ENCODE assay signal across 26 mouse cellular contexts in the genomic region with DNA sequence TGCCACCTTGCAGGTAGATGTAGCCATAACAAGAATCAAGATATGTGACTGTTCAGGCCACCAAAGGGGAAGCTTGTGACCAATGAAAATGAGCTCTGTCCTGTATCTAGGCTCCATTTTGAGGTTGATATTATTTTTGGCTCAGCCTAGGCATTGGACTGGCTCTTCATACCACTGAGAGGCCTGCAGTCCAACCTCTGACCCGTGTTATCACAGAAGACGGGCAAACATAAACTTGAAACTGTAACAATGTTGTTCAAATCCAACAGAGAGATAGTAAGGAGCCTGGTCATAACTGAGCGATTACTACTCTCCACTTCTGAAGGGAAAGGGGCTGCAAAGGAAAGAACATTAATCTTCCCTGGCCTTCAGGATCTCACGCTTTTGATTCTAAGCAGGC. TPM values are rescaled to one million over a fixed set of nuclear protein-coding genes. Genes with fewer than 3 reads are reported as not detected.
DNase-seq lines count a peak whose midpoint lies in the region; ATAC-seq lines count a peak whose summit lies in the region.
"Had no signal": no experiment of that assay in that cellular context is flagged by ENCODE, and none has a peak within 500 bp of the region (broad histone marks: within the 10 kb centered on the region; RNA-seq: fewer than 3 reads in every experiment).

No protein-coding gene starts in this region.

- H3K36me3 ChIP-seq in heart, embryonic 14.5 days (ENCODE audit: control insufficient read depth, insufficient read depth, low read length) = no peaks in the 10 kb centered on the region
- H3K36me3 ChIP-seq in heart, embryonic 10.5 days = no peaks in the 10 kb centered on the region
- no peaks in the 10 kb centered on the region for H3K36me3 ChIP-seq in kidney, embryonic 14.5 days (ENCODE audit: control insufficient read depth, insufficient read depth, low read length)
- H3K36me3 ChIP-seq in liver, embryonic 11.5 days (ENCODE audit: control insufficient read depth, insufficient read depth, low read length) = no peaks in the 10 kb centered on the region
- H3K36me3 ChIP-seq: hindbrain, embryonic 13.5 days; limb, embryonic 13.5 days; liver, embryonic 15.5 days; lung, embryonic 15.5 days; midbrain, embryonic 13.5 days; neural tube, embryonic 13.5 days had no signal

- WGBS in heart, embryonic 14.5 days = 46% methylated on average over 4 of the region's 4 CpGs
- WGBS in heart, embryonic 10.5 days = 44% methylated on average over 4 of the region's 4 CpGs
- WGBS in kidney, embryonic 14.5 days = 49% methylated on average over 4 of the region's 4 CpGs
- WGBS in liver, embryonic 11.5 days = 47% methylated on average over 4 of the region's 4 CpGs

- H3K27me3 ChIP-seq in heart, embryonic 14.5 days (ENCODE audit: control insufficient read depth, insufficient read depth, low read length) = no peaks in the 10 kb centered on the region
- H3K27me3 ChIP-seq in heart, embryonic 10.5 days (ENCODE audit: insufficient read depth, poor library complexity, severe bottlenecking) = no peaks in the 10 kb centered on the region
- no peaks in the 10 kb centered on the region for H3K27me3 ChIP-seq in kidney, embryonic 14.5 days (ENCODE audit: control insufficient read depth, insufficient read depth, low read length)
- H3K27me3 ChIP-seq in liver, embryonic 11.5 days (replicated peaks; ENCODE audit: control insufficient read depth, insufficient read depth, low read length) = no peaks in the 10 kb centered on the region
- H3K27me3 ChIP-seq: forebrain, embryonic 13.5 days; hindbrain, embryonic 13.5 days; limb, embryonic 13.5 days; liver, embryonic 15.5 days; lung, embryonic 15.5 days; midbrain, embryonic 13.5 days; neural tube, embryonic 13.5 days had no signal

- DNase-seq in heart, embryonic 10.5 days (ENCODE audit: low spot score) = no peak
- no peak for DNase-seq in kidney, adult 18-20 months
- no peak for DNase-seq in liver, embryonic 11.5 days (ENCODE audit: low spot score)
- DNase-seq in liver = no peak
- DNase-seq: adrenal gland, postnatal 14 days; cerebellum, adult 11 months; cerebellum, adult 9-10 months; cerebellum, postnatal 36 days; gastrocnemius, postnatal 10 days; heart, postnatal 4 days; kidney, adult 11 months; kidney, postnatal 4 days; right cerebral cortex, postnatal 4 days; thymus, adult 2 months; thymus, postnatal 36 days had no signal

- no peaks in the 10 kb centered on the region for H3K9me3 ChIP-seq in heart, embryonic 14.5 days (ENCODE audit: control insufficient read depth, low read length)
- no peaks in the 10 kb centered on the region for H3K9me3 ChIP-seq in heart, embryonic 10.5 days
- no peaks in the 10 kb centered on the region for H3K9me3 ChIP-seq in kidney, embryonic 14.5 days (ENCODE audit: control insufficient read depth, low read length)
- H3K9me3 ChIP-seq in liver, embryonic 11.5 days (ENCODE audit: control insufficient read depth, low read length) = no peaks in the 10 kb centered on the region; the same call in 1 of the 2 replicates
- H3K9me3 ChIP-seq: forebrain, embryonic 13.5 days; hindbrain, embryonic 13.5 days; limb, embryonic 13.5 days; liver, embryonic 15.5 days; lung, embryonic 15.5 days; midbrain, embryonic 13.5 days; neural tube, embryonic 13.5 days had no signal

- H3K9ac ChIP-seq in heart, embryonic 14.5 days (ENCODE audit: low read length) = no peak overlapping the region
- H3K9ac ChIP-seq in kidney, embryonic 14.5 days (ENCODE audit: low read depth, low read length) = no peak overlapping the region
- no peak overlapping the region for H3K9ac ChIP-seq in liver, embryonic 11.5 days (ENCODE audit: low read depth, low read length)
- H3K9ac ChIP-seq: forebrain, embryonic 13.5 days; hindbrain, embryonic 13.5 days; limb, embryonic 13.5 days; liver, embryonic 15.5 days; lung, embryonic 15.5 days; midbrain, embryonic 13.5 days; neural tube, embryonic 13.5 days had no signal

- no peak overlapping the region for H3K4me3 ChIP-seq in heart, embryonic 14.5 days (ENCODE audit: control insufficient read depth in 1 of 2, insufficient read depth in 1 of 2, low read depth in 1 of 2, low read length in 2 of 2)
- no peak overlapping the region for H3K4me3 ChIP-seq in heart, embryonic 10.5 days
- no peak overlapping the region for H3K4me3 ChIP-seq in kidney, embryonic 14.5 days (ENCODE audit: low read length)
- no peak overlapping the region for H3K4me3 ChIP-seq in liver, embryonic 11.5 days (ENCODE audit: low read depth, low read length)
- H3K4me3 ChIP-seq: forebrain, embryonic 13.5 days; hindbrain, embryonic 13.5 days; limb, embryonic 13.5 days; liver, embryonic 15.5 days; lung, embryonic 15.5 days; midbrain, embryonic 13.5 days; neural tube, embryonic 13.5 days had no signal

- no peak overlapping the region for H3K4me2 ChIP-seq in heart, embryonic 14.5 days (ENCODE audit: low read length)
- no peak overlapping the region for H3K4me2 ChIP-seq in kidney, embryonic 14.5 days (replicated peaks; ENCODE audit: low read depth, low read length)
- no peak overlapping the region for H3K4me2 ChIP-seq in liver, embryonic 11.5 days
- H3K4me2 ChIP-seq: forebrain, embryonic 13.5 days; hindbrain, embryonic 13.5 days; limb, embryonic 13.5 days; liver, embryonic 15.5 days; lung, embryonic 15.5 days; midbrain, embryonic 13.5 days; neural tube, embryonic 13.5 days had no signal

- H3K27ac ChIP-seq in heart, embryonic 14.5 days (replicated peaks in 1 of 2; ENCODE audit: control insufficient read depth in 1 of 2, insufficient read depth in 1 of 2, low read depth in 2 of 2, low read length in 2 of 2) = no peak overlapping the region
- H3K27ac ChIP-seq in heart, embryonic 10.5 days = no peak overlapping the region
- no peak overlapping the region for H3K27ac ChIP-seq in kidney, embryonic 14.5 days (ENCODE audit: low read depth, low read length)
- no peak overlapping the region for H3K27ac ChIP-seq in liver, embryonic 11.5 days (ENCODE audit: low read depth, low read length)
- H3K27ac ChIP-seq: forebrain, embryonic 13.5 days; hindbrain, embryonic 13.5 days; limb, embryonic 13.5 days; liver, embryonic 15.5 days; lung, embryonic 15.5 days; macrophage; midbrain, embryonic 13.5 days; neural tube, embryonic 13.5 days had no signal

- ATAC-seq in heart, embryonic 14.5 days (ENCODE audit: insufficient number of reproducible peaks, insufficient read depth, low FRiP score, low read depth) = peak; percentile 44; the same call in 1 of the 2 replicates
- ATAC-seq in kidney, embryonic 14.5 days (ENCODE audit: low FRiP score, low TSS enrichment) = peak; percentile 48; the same call in 1 of the 2 replicates
- peak; percentile 63 for ATAC-seq in liver, embryonic 11.5 days (replicated peaks; ENCODE audit: low FRiP score)
- ATAC-seq: CD4-positive, CD25-positive, alpha-beta regulatory T cell, adult 4 months; forebrain, embryonic 13.5 days; midbrain, embryonic 13.5 days had no signal

- peaks cover 0 to 4% of the 10 kb centered on the region in 2 experiments; a peak in 3 of 4 replicates for H3K4me1 ChIP-seq in heart, embryonic 14.5 days (ENCODE audit: control insufficient read depth in 2 of 2, insufficient read depth in 2 of 2, low read length in 2 of 2)
- peaks cover 8% of the 10 kb centered on the region for H3K4me1 ChIP-seq in heart, embryonic 10.5 days
- peaks cover 14% of the 10 kb centered on the region; the same call in 1 of the 2 replicates for H3K4me1 ChIP-seq in kidney, embryonic 14.5 days (ENCODE audit: control insufficient read depth, insufficient read depth, low read length)
- H3K4me1 ChIP-seq in liver, embryonic 11.5 days (replicated peaks; ENCODE audit: control insufficient read depth, insufficient read depth, low read length) = peaks cover 2% of the 10 kb centered on the region
- H3K4me1 ChIP-seq: limb, embryonic 13.5 days; liver, embryonic 15.5 days had no signal

RNA-seq across cellular contexts. Expression of a gene that starts 11.7 kb away (rescaled TPM):
- polyA plus RNA-seq in heart, embryonic 14.5 days (2014; fragmentation: Nextera tagmentation; extraction: Ambion mirVana) = 107 and 114 TPM in 2 replicates
- 47.6 and 80.3 TPM in 2 replicates for polyA plus RNA-seq in heart, embryonic 10.5 days (2016; fragmentation: Nextera tagmentation; extraction: Ambion mirVana)
- 25.7 and 37.5 TPM in 2 replicates for polyA plus RNA-seq in kidney, embryonic 14.5 days (2014; fragmentation: Nextera tagmentation; extraction: Ambion mirVana)
- polyA plus RNA-seq in liver, embryonic 11.5 days (2014; fragmentation: Nextera tagmentation; extraction: Ambion mirVana) = 24.6 and 25.7 TPM in 2 replicates
